In the genomic region with DNA sequence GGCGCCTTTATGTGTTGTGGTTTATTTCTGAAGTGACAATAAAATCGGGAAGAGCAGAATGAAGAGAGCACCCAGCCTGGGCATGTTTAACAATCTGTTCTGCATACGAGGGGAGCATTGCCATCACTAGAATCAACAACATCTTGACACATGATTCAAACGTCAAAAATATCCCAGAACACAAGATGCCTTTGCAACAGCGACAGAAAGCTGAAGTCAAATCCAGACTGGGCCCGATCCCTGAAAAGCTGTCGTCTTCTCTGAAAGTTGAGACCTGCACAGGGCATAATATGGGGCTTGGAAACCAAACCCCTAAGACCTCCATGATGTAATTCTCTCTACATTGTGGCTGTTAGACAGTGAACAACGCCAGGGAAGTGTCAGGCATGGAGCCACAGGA, we compare ENCODE assay signal across 19 mouse cellular contexts.
DNase-seq lines count a peak whose midpoint lies in the region; ATAC-seq and TF ChIP-seq lines count a peak whose summit lies in the region.
"Had no signal": no experiment of that assay in that cellular context is flagged by ENCODE, and none has a peak within 500 bp of the region (broad histone marks: within the 10 kb centered on the region; RNA-seq: fewer than 3 reads in every experiment).

No protein-coding gene starts in this region.

- H3K4me3 ChIP-seq in liver, postnatal 0 days (ENCODE audit: low read depth, low read length), result no peak overlapping the region
- H3K4me3 ChIP-seq: embryonic facial prominence, embryonic 13.5 days; heart, embryonic 10.5 days; hindbrain, embryonic 13.5 days; intestine, embryonic 15.5 days had no signal

- no peak for ATAC-seq in liver, postnatal 0 days
- ATAC-seq: intestine, embryonic 15.5 days had no signal

- H3K4me2 ChIP-seq in liver, postnatal 0 days (ENCODE audit: low read depth, low read length), result no peak overlapping the region
- H3K4me2 ChIP-seq: embryonic facial prominence, embryonic 13.5 days; hindbrain, embryonic 13.5 days; intestine, embryonic 15.5 days had no signal

- H3K36me3 ChIP-seq in liver, postnatal 0 days (replicated peaks; ENCODE audit: insufficient read depth, low read length), result no peaks in the 10 kb centered on the region
- H3K36me3 ChIP-seq: embryonic facial prominence, embryonic 13.5 days; heart, embryonic 10.5 days; hindbrain, embryonic 13.5 days; intestine, embryonic 15.5 days had no signal

- intact Hi-C loops in heart, postnatal 10 days (cut with DNase I), result no loop called here

- 74% methylated on average over 8 of the region's 8 CpGs for WGBS in liver, postnatal 0 days (ENCODE audit: insufficient replicate concordance)

- no peak overlapping the region for H3K27ac ChIP-seq in liver, postnatal 0 days (ENCODE audit: low read depth)
- H3K27ac ChIP-seq: embryonic facial prominence, embryonic 13.5 days; heart, embryonic 10.5 days; hindbrain, embryonic 13.5 days; intestine, embryonic 15.5 days had no signal

- no peak for TF ChIP-seq EP300 in liver, postnatal 0 days (IDR thresholded peaks at IDR 0.05; ENCODE audit: low read depth)

- H3K27me3 ChIP-seq in liver, postnatal 0 days (ENCODE audit: insufficient read depth, low read length), result no peaks in the 10 kb centered on the region
- H3K27me3 ChIP-seq: embryonic facial prominence, embryonic 13.5 days; hindbrain, embryonic 13.5 days; intestine, embryonic 15.5 days had no signal

- no peaks in the 10 kb centered on the region for H3K9me3 ChIP-seq in liver, postnatal 0 days (ENCODE audit: low read length)
- H3K9me3 ChIP-seq: embryonic facial prominence, embryonic 13.5 days; heart, embryonic 10.5 days; hindbrain, embryonic 13.5 days; intestine, embryonic 15.5 days had no signal

- DNase-seq in heart, adult 11 months, result peak; percentile 23
- no peak for DNase-seq in heart, postnatal 10 days
- peak; percentile 31 to 38 for DNase-seq in right cerebral cortex, adult 2 months (ENCODE audit: low spot score in 2 of 2)
- no peak for DNase-seq in right cerebral cortex, postnatal 14 days
- DNase-seq in frontal cortex, postnatal 36 days (ENCODE audit: low spot score in 2 of 2), result peak; percentile 26 to 35
- no peak for DNase-seq in kidney, adult 18-20 months
- DNase-seq in liver, postnatal 0 days, result no peak
- DNase-seq: adrenal gland, adult 8-10 months; B cell, adult 2 months; cerebellum, adult 8-10 months; gastrocnemius, postnatal 14 days; heart, postnatal 14 days; liver; lung, adult 18-20 months; thymus, postnatal 4 days had no signal

- TF ChIP-seq CTCF in liver, postnatal 0 days (IDR thresholded peaks at IDR 0.05; ENCODE audit: low read depth), result no peak

- H3K4me1 ChIP-seq in liver, postnatal 0 days (ENCODE audit: insufficient read depth), result no peaks in the 10 kb centered on the region
- H3K4me1 ChIP-seq: embryonic facial prominence, embryonic 13.5 days; heart, embryonic 10.5 days; hindbrain, embryonic 13.5 days; intestine, embryonic 15.5 days had no signal

- no peak overlapping the region for H3K9ac ChIP-seq in liver, postnatal 0 days (replicated peaks)
- H3K9ac ChIP-seq: embryonic facial prominence, embryonic 13.5 days; hindbrain, embryonic 13.5 days; intestine, embryonic 15.5 days had no signal

Comparison
In these comparisons a context has a peak if more than half of its experiments do, and no peak if none do; other contexts are left out.
1. DNase-seq: peak in heart, adult 11 months (single experiment), right cerebral cortex, adult 2 months (2 of 2) and frontal cortex, postnatal 36 days (2 of 2); none in heart, postnatal 10 days (0 of 2), right cerebral cortex, postnatal 14 days (single experiment), kidney, adult 18-20 months (single experiment) and liver, postnatal 0 days (single experiment).